Mouse (Mus musculus) macrophage (primary cell): ENCODE data around the gene Kmt2d. TPM values are rescaled to one million over a fixed set of nuclear protein-coding genes. Genes with fewer than 3 reads are reported as not detected.
"Not testable (repeated sequence)": the region's sequence is repeated elsewhere in the genome, so short reads cannot be mapped to it uniquely, and the experiment has no call there.

Experiments
- H3K27ac ChIP-seq: fragments of 350-480 bp; formaldehyde crosslinking; 2 replicates; pipeline ENCODE4 v1.9.0; 2021
- H3K36me3 ChIP-seq: fragments of 350-480 bp; formaldehyde crosslinking; 2 replicates; pipeline ENCODE4 v1.9.0; 2021; ENCODE audit errors: inconsistent target
- H3K4me3 ChIP-seq: fragments of 350-480 bp; formaldehyde crosslinking; 2 replicates; pipeline ENCODE4 v1.9.0; 2021; ENCODE audit errors: inconsistent target
- H3K79me2 ChIP-seq: fragments of 350-480 bp; formaldehyde crosslinking; 2 replicates; pipeline ENCODE4 v1.9.0; 2021; ENCODE audit errors: inconsistent target
- WGBS: methylation state at CpG from one replicate; pipeline ENCODE4 v1.1.7; 2026; ENCODE audit warnings: inconsistent platforms; ENCODE audit not compliant: missing documents; 5-methylcytosine and 5-hydroxymethylcytosine counted together
- polyA plus RNA-seq: library from polyadenylated mRNA; stranded (reverse); fragments of 250-400 nt; gene quantifications from 3 replicates; pipeline ENCODE4 v1.2.4, GENCODE M21; 2018; ENCODE audit warnings: inconsistent platforms
- total RNA-seq, 78 experiments: library from RNA; depleted of rRNA; stranded (reverse); fragments of 250-400 nt; gene quantifications; 1 replicate in 9 of 78; 2 replicates in 24 of 78; 3 replicates in 43 of 78; 4 replicates in 2 of 78; pipeline ENCODE4 v1.2.4; 2018; ENCODE audit warnings: inconsistent platforms in 56 of 78

The Kmt2d gene
- total RNA-seq (2018; cell fraction: chromatin; rRNA removed): 100 to 1,000 TPM; 122 to 676 (median 339) TPM
- 10 to 100 TPM; 43.4 to 81.0 (median 59.4) TPM for total RNA-seq (2018; cell fraction: cytosol; rRNA removed)
- 100 to 1,000 TPM in 25 of 26 experiments, 10 to 100 TPM in 1; 94.8 to 215 (median 174) TPM for total RNA-seq (2018; cell fraction: nucleus; rRNA removed)
- 17.3 to 22.5 TPM (median 19.8 TPM) in 3 replicates for polyA plus RNA-seq

DNA sequence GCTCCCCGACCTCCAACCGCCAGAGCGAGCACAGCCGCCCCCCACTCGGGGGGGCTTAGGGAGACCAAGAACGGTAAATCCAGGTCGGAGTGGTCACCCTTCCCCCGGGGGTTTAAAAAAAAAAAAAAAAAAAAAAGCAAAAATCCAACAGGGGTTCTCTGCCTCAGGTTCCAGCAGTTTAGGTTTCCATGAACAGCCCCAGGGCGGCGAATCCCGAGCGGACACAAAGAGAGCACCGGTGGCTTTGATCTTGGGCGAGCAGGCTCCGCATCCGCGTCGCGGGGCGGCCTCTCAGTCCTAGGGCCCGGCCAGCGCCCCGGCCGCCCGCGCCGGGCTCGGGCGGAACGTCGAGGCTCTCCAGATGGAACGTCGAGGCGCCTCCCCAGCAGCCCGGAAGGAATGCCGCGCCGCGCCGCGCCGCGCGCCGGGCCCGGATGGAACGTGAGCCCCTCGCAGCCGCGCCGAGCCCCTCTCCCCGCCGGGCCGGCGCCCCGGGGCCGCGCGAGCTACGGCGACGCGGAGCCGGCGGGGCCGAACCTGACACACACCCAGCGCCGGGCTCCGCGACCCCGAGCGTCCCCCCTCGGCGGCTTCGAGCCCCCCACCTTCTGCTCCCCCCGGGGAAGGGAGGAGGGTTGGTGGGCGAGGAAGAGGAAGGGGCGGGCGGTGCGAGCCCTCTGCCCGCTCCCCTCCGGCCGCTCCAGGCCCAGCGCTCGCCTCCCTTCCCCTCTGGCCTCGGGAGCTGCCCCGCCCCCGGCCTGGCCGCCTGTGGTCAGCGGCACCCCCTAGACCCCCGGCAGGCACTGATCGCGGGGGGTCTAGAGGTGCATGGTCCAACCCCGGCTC is at the start of gene Kmt2d:
Gene Kmt2d (minus strand): TSS at position 135 of the 846 bp plus-strand sequence.
- Histone ChIP-seq H3K27ac (peak within 1 kb of the TSS; percentile 90), H3K4me3 (peak within 1 kb of the TSS; percentile 83), H3K79me2 (peaks cover 54% of the 10 kb centered on the region), H3K36me3 (peaks cover 3% of the 10 kb centered on the region; the same call in 1 of the 2 replicates)
- WGBS: 1% methylated on average over 79 of the region's 94 CpGs

DNA sequence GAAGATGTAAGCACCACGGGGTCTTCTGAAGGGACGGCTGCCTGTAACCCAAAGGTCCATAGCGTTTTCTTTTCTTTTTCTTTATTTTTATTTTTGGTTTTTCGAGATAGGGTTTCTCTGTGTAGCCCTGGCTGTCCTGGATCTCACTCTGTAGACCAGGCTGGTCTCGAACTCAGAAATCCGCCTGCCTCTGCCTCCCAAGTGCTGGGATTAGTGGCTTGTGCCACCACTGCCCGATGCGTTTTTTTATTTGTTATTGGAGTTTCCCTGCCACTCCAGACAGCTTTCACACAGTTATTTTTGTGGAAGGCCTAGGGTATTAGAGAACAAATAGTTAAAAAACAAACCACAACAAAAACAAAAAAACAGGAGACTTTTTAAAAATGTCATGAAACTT is 47.5 kb upstream of the Kmt2d start:
- H3K36me3 ChIP-seq: not testable (repeated sequence)
- H3K27ac ChIP-seq: peak overlapping the region; percentile 2; the same call in 1 of the 2 replicates
- 9% methylated on average over 8 of the region's 8 CpGs for WGBS
- peak overlapping the region; percentile 58 for H3K4me3 ChIP-seq
- peaks cover 23% of the 10 kb centered on the region; the same call in 1 of the 2 replicates for H3K79me2 ChIP-seq

GRCm38 (mm10) chr15:98917538-98918498 is 46.8 kb upstream of the Kmt2d start, which contains the start of gene Lmbr1l:
Gene Lmbr1l (minus strand): TSS chr15:98918231.
- peaks cover 23% of the 10 kb centered on the region; the same call in 1 of the 2 replicates for H3K79me2 ChIP-seq
- peaks cover under 1% of the 10 kb centered on the region; the same call in 1 of the 2 replicates for H3K36me3 ChIP-seq
- peak within 1 kb of the TSS; percentile 2; the same call in 1 of the 2 replicates for H3K27ac ChIP-seq
- under 1% methylated on average over 78 of the region's 82 CpGs for WGBS
- peak within 1 kb of the TSS; percentile 58 for H3K4me3 ChIP-seq

GRCm38 (mm10) chr15:98917091-98917490 is 46.1 kb upstream of the Kmt2d start:
- H3K27ac ChIP-seq: no peak overlapping the region
- peak overlapping the region; percentile 58 for H3K4me3 ChIP-seq
- under 1% methylated on average over 14 of the region's 14 CpGs for WGBS
- peaks cover 7% of the 10 kb centered on the region; the same call in 1 of the 2 replicates for H3K36me3 ChIP-seq
- H3K79me2 ChIP-seq: peaks cover 23% of the 10 kb centered on the region; the same call in 1 of the 2 replicates

GRCm38 (mm10) chr15:98916016-98916415 is 45.0 kb upstream of the Kmt2d start:
- H3K27ac ChIP-seq: no peak overlapping the region
- peaks cover 23% of the 10 kb centered on the region; the same call in 1 of the 2 replicates for H3K79me2 ChIP-seq
- 92% methylated on average over 4 of the region's 4 CpGs for WGBS
- H3K36me3 ChIP-seq: peaks cover 12% of the 10 kb centered on the region; the same call in 1 of the 2 replicates
- H3K4me3 ChIP-seq: no peak overlapping the region

- 88% methylated on average over 6 of the region's 6 CpGs for WGBS
- H3K79me2 ChIP-seq: peaks cover 23% of the 10 kb centered on the region; the same call in 1 of the 2 replicates
- H3K4me3 ChIP-seq: no peak overlapping the region
- H3K36me3 ChIP-seq: peaks cover 21% of the 10 kb centered on the region
- no peak overlapping the region for H3K27ac ChIP-seq
These were observed 43.9 kb upstream of the Kmt2d start for GRCm38 (mm10) chr15:98914903-98915302.

DNA sequence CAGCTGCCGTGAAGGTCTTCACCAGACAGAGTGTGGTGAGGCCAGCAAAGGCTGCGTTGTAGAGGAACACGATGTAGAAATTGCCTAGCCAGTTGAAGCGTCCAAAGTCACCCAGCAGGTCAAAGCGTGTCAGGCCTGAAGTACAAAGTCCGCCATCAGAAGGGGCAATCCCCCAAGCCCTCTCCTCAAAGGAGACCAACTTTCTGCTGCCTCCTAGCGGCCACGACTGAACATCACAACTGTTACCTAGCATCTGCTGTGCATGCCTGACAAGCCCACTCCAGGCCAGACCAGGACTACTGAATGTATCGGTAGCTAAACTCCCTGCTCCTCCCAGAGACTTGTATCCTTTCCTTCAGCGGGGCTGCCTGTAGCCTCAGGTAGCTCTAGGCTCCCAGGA is 33.7 kb upstream of the Kmt2d start:
- H3K4me3 ChIP-seq: no peak overlapping the region
- H3K79me2 ChIP-seq: no peaks in the 10 kb centered on the region
- H3K27ac ChIP-seq: no peak overlapping the region
- H3K36me3 ChIP-seq: peaks cover 28% of the 10 kb centered on the region; the same call in 1 of the 2 replicates
- WGBS: 69% methylated on average over 10 of the region's 10 CpGs

DNA sequence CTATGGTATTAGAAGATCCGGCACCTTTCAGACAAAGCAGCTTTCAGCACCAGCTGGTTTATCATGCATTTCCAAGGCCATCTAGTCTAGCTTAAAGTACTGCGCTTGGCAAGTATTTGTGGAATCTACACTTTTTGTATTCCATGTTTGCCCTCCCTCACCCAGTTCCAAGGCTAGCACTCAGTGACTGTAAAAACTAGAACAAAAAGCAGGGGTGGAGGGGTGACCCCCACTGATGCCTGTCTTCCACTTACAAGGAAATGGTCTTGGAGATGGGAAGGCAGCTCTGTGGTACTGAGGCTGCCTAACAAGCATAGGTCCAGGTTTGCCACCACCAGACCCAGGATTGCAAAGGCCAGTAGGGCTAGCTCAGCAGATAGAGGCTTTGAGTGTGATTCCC is 31.6 kb upstream of the Kmt2d start:
- Histone ChIP-seq H3K27ac (no peak overlapping the region), H3K4me3 (no peak overlapping the region), H3K36me3 (peaks cover 10% of the 10 kb centered on the region; the same call in 1 of the 2 replicates), H3K79me2 (no peaks in the 10 kb centered on the region)
- 98% methylated on average over 2 of the region's 2 CpGs for WGBS

GRCm38 (mm10) chr15:98901530-98901929 is 30.5 kb upstream of the Kmt2d start:
- no peak overlapping the region for H3K27ac ChIP-seq
- H3K4me3 ChIP-seq: no peak overlapping the region
- peaks cover 10% of the 10 kb centered on the region; the same call in 1 of the 2 replicates for H3K36me3 ChIP-seq
- 56% methylated on average over 1 of the region's 1 CpGs for WGBS
- H3K79me2 ChIP-seq: no peaks in the 10 kb centered on the region

GRCm38 (mm10) chr15:98897928-98898800 is 27.2 kb upstream of the Kmt2d start, which contains the start of gene Dhh:
Gene Dhh (minus strand): TSS chr15:98898540.
- Histone ChIP-seq H3K4me3 (no peak within 1 kb of the TSS), H3K79me2 (no peaks in the 10 kb centered on the region), H3K36me3 (no peaks in the 10 kb centered on the region), H3K27ac (no peak within 1 kb of the TSS)
- 4% methylated on average over 41 of the region's 41 CpGs for WGBS

GRCm38 (mm10) chr15:98897495-98897894 is 26.5 kb upstream of the Kmt2d start:
- H3K36me3 ChIP-seq: no peaks in the 10 kb centered on the region
- 8% methylated on average over 10 of the region's 10 CpGs for WGBS
- no peaks in the 10 kb centered on the region for H3K79me2 ChIP-seq
- H3K27ac ChIP-seq: no peak overlapping the region
- no peak overlapping the region for H3K4me3 ChIP-seq

GRCm38 (mm10) chr15:98895635-98896589 is 24.9 kb upstream of the Kmt2d start:
- Histone ChIP-seq H3K79me2 (no peaks in the 10 kb centered on the region), H3K36me3 (no peaks in the 10 kb centered on the region), H3K4me3 (no peak overlapping the region), H3K27ac (no peak overlapping the region)
- WGBS: 16% methylated on average over 41 of the region's 41 CpGs
